Mouse (Mus musculus): Measurements from ENCODE around the gene Gm17067. TPM values are rescaled to one million over a fixed set of nuclear protein-coding genes. Genes with fewer than 3 reads are reported as not detected.
"Not testable (repeated sequence)": the region's sequence is repeated elsewhere in the genome, so short reads cannot be mapped to it uniquely, and the experiment has no call there.

Gene Gm17067
- total RNA-seq (2021), result not detected
- long read RNA-seq, experiment 1, result 0 reads
- long read RNA-seq, experiment 2, result 0 reads

- DNase-seq (ENCODE audit: low spot score), result not testable (repeated sequence)
Observed at GRCm38 (mm10) chr7:42726917-42727316, at the start of gene Gm17067. Gm17067 (minus strand) TSS chr7:42727017.

- no peak for DNase-seq (ENCODE audit: low spot score)
Observed at GRCm38 (mm10) chr7:42749836-42750235, 23.0 kb upstream of the Gm17067 start.

- no peak for DNase-seq (ENCODE audit: low spot score)
Observed at GRCm38 (mm10) chr7:42738536-42739210, 11.9 kb upstream of the Gm17067 start.

- DNase-seq (ENCODE audit: low spot score), result peak; percentile 2
Observed at GRCm38 (mm10) chr7:42693251-42693650, 33.6 kb downstream of the Gm17067 start.

- DNase-seq (ENCODE audit: low spot score), result peak; percentile 85
Observed at GRCm38 (mm10) chr7:42692362-42693158, 34.3 kb downstream of the Gm17067 start, which contains the start of gene Zfp975. Zfp975 (minus strand) TSS chr7:42692742.

GRCm38 (mm10) chr7:42680081-42680480 is 46.7 kb downstream of the Gm17067 start:
- DNase-seq (ENCODE audit: low spot score), result not testable (repeated sequence)

GRCm38 (mm10) chr7:42679646-42680045 is 47.2 kb downstream of the Gm17067 start:
- not testable (repeated sequence) for DNase-seq (ENCODE audit: low spot score)

- DNase-seq (ENCODE audit: low spot score), result not testable (repeated sequence)
Observed at GRCm38 (mm10) chr7:42660140-42660539, 66.7 kb downstream of the Gm17067 start.

Other genes starting within 250 kb of the Gm17067 start
- 1 to 10 TPM; 5.0 TPM for gene Zfp141, start 221.3 kb downstream of the Gm17067 start, total RNA-seq (2021)
- not detected for gene Gm21028, start 148.4 kb downstream of the Gm17067 start, total RNA-seq (2021)
- under 1 TPM in 1 of 2 experiments, not detected in 1; 0.21 TPM for gene Zfp977, start 134.5 kb downstream of the Gm17067 start, total RNA-seq (2021)
- 1 to 10 TPM in 1 of 2 experiments, under 1 TPM in 1; 0.73 to 1.0 TPM for gene Zfp976, start 84.4 kb downstream of the Gm17067 start, total RNA-seq (2021)
- gene Zfp975, start 34.3 kb downstream of the Gm17067 start, total RNA-seq (2021), result 1 to 10 TPM; 3.7 to 4.5 TPM
- gene Vmn2r62, start 66.5 kb upstream of the Gm17067 start, total RNA-seq (2021), result not detected
- gene Gm2381, start 140.2 kb upstream of the Gm17067 start, total RNA-seq (2021), result not detected
- gene Vmn2r63, start 206.8 kb upstream of the Gm17067 start, total RNA-seq (2021), result not detected

Data from gastrocnemius, adult 18-20 months (tissue).